26 mouse cellular contexts compared by ENCODE assay signal in genomic region chr12:110489946-110490701, GRCm38 (mm10). TPM values are rescaled to one million over a fixed set of nuclear protein-coding genes. Genes with fewer than 3 reads are reported as not detected.
A peak's percentile ranks its signal among the peaks of the same experiment; 100 is the strongest.
DNase-seq lines count a peak whose midpoint lies in the region; ATAC-seq and TF ChIP-seq lines count a peak whose summit lies in the region.
"Had no signal": no experiment of that assay in that cellular context is flagged by ENCODE, and none has a peak within 500 bp of the region (broad histone marks: within the 10 kb centered on the region; RNA-seq: fewer than 3 reads in every experiment).

No protein-coding gene starts in this region.

- no peaks in the 10 kb centered on the region for H3K36me3 ChIP-seq in hindbrain, postnatal 0 days (ENCODE audit: insufficient read depth, low read length)
- H3K36me3 ChIP-seq in hindbrain, embryonic 13.5 days = peaks cover 11% of the 10 kb centered on the region

- no peaks in the 10 kb centered on the region for H3K9me3 ChIP-seq in hindbrain, postnatal 0 days (ENCODE audit: low read length)
- H3K9me3 ChIP-seq in hindbrain, embryonic 13.5 days = no peaks in the 10 kb centered on the region
- H3K9me3 ChIP-seq: limb, embryonic 10.5 days had no signal

- TF ChIP-seq CTCF in hindbrain, postnatal 0 days (IDR thresholded peaks at IDR 0.05; ENCODE audit: low read depth) = 0 out of 2 replicates have a peak, but pooled peaks have one; percentile 19

- DNase-seq in CD4-positive, CD25-positive, alpha-beta regulatory T cell, adult 2 months (ENCODE audit: low read depth, low spot score) = peak; percentile 68
- DNase-seq in hindbrain, postnatal 0 days (ENCODE audit: low spot score) = no peak
- peak; percentile 26 to 36 for DNase-seq in B cell, adult 2 months
- peak; percentile 94 for DNase-seq in ZHBTc4 (ENCODE audit: low read depth, low spot score)
- DNase-seq in adrenal gland, adult 2 months = no peak
- DNase-seq: cerebellum, adult 2 months; cerebellum, postnatal 36 days; forebrain, postnatal 0 days; heart, postnatal 14 days; kidney, adult 11 months; kidney, postnatal 14 days; lung, adult 2 months; lung, postnatal 4 days; right cerebral cortex, adult 18-20 months; thymus, postnatal 14 days had no signal

- peaks cover 19% of the 10 kb centered on the region for H3K4me1 ChIP-seq in hindbrain, postnatal 0 days (ENCODE audit: insufficient read depth, low read length)
- peaks cover 32% of the 10 kb centered on the region for H3K4me1 ChIP-seq in hindbrain, embryonic 13.5 days (replicated peaks)

- no peak overlapping the region for H3K4me2 ChIP-seq in hindbrain, postnatal 0 days (ENCODE audit: low read depth, low read length)
- H3K4me2 ChIP-seq in hindbrain, embryonic 13.5 days = no peak overlapping the region
- H3K4me2 ChIP-seq: embryonic facial prominence, embryonic 15.5 days; hindbrain, embryonic 14.5 days; midbrain, embryonic 11.5 days; neural tube, embryonic 12.5 days had no signal

- H3K9ac ChIP-seq in hindbrain, postnatal 0 days (replicated peaks; ENCODE audit: low read length) = no peak overlapping the region
- H3K9ac ChIP-seq in hindbrain, embryonic 13.5 days = no peak overlapping the region
- H3K9ac ChIP-seq: embryonic facial prominence, embryonic 15.5 days; forebrain, postnatal 0 days; hindbrain, embryonic 14.5 days; neural tube, embryonic 12.5 days had no signal

- no peak for ATAC-seq in CD4-positive, CD25-positive, alpha-beta regulatory T cell, adult 4 months
- no peak for ATAC-seq in hindbrain, postnatal 0 days
- no peak for ATAC-seq in hindbrain, embryonic 13.5 days (ENCODE audit: low FRiP score)
- ATAC-seq in cerebellum, adult (ENCODE audit: insufficient number of reproducible peaks, low FRiP score, low TSS enrichment) = no peak
- ATAC-seq: forebrain, postnatal 0 days; Patski had no signal

- H3K27me3 ChIP-seq in hindbrain, postnatal 0 days (ENCODE audit: insufficient read depth, low read length) = no peaks in the 10 kb centered on the region
- H3K27me3 ChIP-seq in hindbrain, embryonic 13.5 days = no peaks in the 10 kb centered on the region
- H3K27me3 ChIP-seq: CH12.LX; embryonic facial prominence, embryonic 15.5 days; neural tube, embryonic 12.5 days; Patski had no signal

- 93% methylated on average over 12 of the region's 12 CpGs for WGBS in hindbrain, postnatal 0 days
- WGBS in hindbrain, embryonic 13.5 days = 92% methylated on average over 12 of the region's 12 CpGs

- no peak overlapping the region for H3K4me3 ChIP-seq in hindbrain, postnatal 0 days (ENCODE audit: low read length)
- H3K4me3 ChIP-seq in hindbrain, embryonic 13.5 days = no peak overlapping the region
- H3K4me3 ChIP-seq: embryonic facial prominence, embryonic 15.5 days; left cerebral cortex, adult 2 months; limb, embryonic 10.5 days; neural tube, embryonic 12.5 days had no signal

- no peak overlapping the region for H3K27ac ChIP-seq in hindbrain, postnatal 0 days
- no peak overlapping the region for H3K27ac ChIP-seq in hindbrain, embryonic 13.5 days
- H3K27ac ChIP-seq: embryonic facial prominence, embryonic 15.5 days; hindbrain, embryonic 14.5 days; left cerebral cortex, adult 2 months; limb, embryonic 10.5 days; neural tube, embryonic 12.5 days had no signal

RNA-seq across cellular contexts. Expression of gene Ppp2r5c, which starts 43.2 kb away (rescaled TPM):
- polyA plus RNA-seq in CD4-positive, CD25-positive, alpha-beta regulatory T cell, adult 4 months (2017; shearing (Covaris generic)) = 100 to 1,000 TPM; 490 to 635 TPM
- total RNA-seq in hindbrain, postnatal 0 days (2014; rRNA removed) = 108 and 118 TPM in 2 replicates
- polyA plus RNA-seq in hindbrain, postnatal 0 days (2015; fragmentation: Nextera tagmentation; extraction: Ambion mirVana) = 162 and 163 TPM in 2 replicates
- 142 and 144 TPM in 2 replicates for polyA plus RNA-seq in hindbrain, embryonic 13.5 days (2015; fragmentation: Nextera tagmentation; extraction: Ambion mirVana)
- total RNA-seq in adrenal gland, adult 2 months (2021) = 100 to 1,000 TPM; 112 to 118 TPM
- 12.8 and 14.8 TPM in 2 replicates for polyA plus RNA-seq in adrenal gland, adult 2 months (2012; rRNA removed)

Comparison
In these comparisons a context has a peak if more than half of its experiments do, and no peak if none do; other contexts are left out.
1. DNase-seq: peak in CD4-positive, CD25-positive, alpha-beta regulatory T cell, adult 2 months (single experiment), B cell, adult 2 months (2 of 2) and ZHBTc4 (single experiment); none in hindbrain, postnatal 0 days (single experiment) and adrenal gland, adult 2 months (single experiment).